Mouse (Mus musculus) CD4-positive helper T cell, adult 2 months (primary cell): ENCODE results near the gene Kdm2b.

Source experiments
- DNase-seq: peaks from one replicate; pipeline ENCODE4 v3.0.0-alpha.2; 2012; ENCODE audit warnings: low read depth, missing footprints, low spot score

The Kdm2b gene

DNA sequence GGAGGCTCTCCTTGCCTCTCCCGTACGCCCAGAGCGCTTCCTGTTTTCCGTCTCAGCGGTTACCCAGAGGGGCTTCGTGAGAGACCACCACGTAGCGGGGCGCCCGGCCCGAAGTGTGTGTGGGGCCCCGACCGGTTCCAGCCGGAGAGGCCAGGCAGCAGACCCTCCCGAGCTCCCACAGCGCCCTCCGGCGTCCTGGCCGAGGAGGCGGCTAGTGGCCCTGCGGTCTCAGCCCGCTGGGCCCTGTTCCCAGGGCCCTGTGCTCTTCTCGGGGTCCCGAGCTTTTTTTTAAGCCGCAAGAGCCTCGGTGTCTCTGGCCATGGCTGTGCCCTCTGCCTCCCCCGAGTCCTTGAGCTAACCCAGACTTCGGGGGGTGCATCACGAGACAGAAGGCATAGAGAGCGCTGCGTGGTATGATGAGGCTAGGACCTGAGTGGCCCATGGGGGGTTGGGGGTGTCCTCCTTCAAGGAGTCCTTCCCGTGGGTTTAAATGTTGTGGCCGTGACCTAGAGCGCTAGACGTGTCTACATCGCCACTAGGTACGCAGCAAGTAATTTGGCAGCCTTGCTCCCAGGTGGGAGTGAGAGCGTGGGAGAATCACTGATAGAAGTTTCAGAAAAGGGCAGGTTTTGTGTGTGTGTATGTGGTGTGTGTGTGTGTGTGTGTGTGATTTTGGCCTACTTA is 139.2 kb downstream of the Kdm2b start:
- DNase-seq = no peak

DNA sequence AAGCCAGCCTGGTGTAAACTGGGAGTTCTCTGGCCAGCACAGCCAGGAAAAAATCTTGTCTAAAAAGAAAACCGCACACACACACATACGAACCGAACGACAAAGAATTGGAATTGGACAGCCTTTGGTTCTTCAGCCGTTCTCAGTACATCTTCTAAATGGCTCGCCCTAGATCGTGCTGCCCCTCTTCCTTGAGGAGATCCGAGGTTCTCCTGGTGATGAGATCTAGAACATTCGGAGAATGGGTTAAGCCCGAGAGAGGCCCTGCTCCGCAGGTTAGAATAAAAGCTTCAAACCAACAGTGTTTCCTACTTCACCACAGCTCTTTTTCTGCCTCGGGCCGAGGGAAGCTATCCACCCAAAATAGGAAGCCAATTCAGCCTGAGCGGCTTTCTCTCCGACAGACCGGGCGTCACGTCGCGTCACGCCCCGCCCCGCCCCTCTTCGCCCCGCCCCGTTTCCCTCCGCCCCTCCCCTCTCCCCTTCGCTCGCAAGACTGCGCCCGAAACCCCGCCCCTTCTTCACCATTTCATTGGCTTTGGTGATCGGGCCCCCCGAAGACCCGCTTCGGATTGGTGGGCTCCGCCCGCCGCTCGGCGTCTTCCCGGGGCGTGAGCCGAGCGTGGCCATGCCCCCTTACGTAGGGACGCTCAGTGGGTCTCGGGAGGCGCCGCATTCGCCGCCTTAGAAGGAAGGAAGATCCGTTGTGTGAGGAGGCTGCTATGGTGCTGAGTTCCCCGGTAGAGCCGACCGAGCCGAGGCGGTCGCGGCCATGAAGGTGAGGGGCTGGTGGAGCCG is 139.9 kb downstream of the Kdm2b start, which contains the start of gene Rnf34:
TSS of gene Rnf34 (plus strand) at position 528 of the 798 bp plus-strand sequence.
- DNase-seq = peak; percentile 99

DNA sequence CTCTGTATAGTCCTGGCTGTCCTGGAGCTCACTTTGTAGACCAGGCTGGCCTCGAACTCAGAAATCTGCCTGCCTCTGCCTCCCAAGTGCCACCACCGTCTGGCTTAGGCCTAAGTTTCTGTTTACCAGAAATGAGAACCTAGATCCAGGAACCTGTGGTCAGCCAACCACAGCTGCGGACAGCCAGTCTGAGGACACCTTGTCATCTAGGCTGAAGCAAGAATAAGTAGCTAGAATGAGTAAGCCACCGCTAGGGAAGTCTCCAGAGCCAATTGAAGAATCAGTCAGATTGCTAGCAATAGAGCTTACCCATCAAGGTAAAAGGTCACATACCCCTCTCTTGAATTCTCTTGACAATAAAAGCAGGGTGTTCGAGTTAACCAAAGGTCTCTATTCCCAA is 145.8 kb downstream of the Kdm2b start:
- no peak for DNase-seq

DNA sequence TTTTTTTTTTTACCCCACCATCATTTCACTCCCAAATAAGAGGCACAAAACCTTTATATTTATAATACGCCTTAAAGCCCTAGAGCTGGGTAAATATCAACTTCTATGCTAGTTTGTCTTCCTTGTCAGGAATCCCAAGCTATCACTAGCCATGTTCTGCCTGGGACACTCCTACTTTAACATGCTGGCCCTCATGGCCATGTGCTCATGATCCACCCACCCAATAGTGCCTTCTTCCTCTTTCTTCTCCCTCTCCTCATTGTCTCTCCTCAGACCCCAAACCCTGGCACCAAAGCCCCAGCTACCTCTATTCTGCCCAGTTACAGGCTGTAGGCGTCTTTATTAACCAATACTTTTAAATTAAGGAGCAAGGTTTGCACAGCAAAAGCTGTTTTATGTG is 148.5 kb downstream of the Kdm2b start:
- no peak for DNase-seq

DNA sequence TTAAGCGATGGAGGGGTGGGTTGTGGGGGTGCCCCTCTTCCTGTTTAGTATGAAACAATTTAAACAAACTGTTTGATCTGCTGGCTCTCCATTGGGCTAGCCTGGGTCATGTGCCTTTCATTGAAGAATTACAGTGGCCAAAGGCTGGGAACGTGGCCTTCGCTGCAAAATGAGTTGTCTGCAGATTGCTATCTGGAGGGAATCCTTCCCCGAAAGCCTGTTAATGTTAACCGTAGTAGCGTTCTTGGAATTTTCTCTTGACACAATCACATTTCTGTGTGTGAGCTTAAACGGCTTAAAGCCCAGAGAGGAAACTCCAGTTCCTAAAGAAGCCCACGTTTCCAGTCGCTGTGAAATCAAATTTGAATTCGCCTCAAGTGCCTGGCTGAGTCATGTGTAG is 156.6 kb downstream of the Kdm2b start:
- no peak for DNase-seq

DNA sequence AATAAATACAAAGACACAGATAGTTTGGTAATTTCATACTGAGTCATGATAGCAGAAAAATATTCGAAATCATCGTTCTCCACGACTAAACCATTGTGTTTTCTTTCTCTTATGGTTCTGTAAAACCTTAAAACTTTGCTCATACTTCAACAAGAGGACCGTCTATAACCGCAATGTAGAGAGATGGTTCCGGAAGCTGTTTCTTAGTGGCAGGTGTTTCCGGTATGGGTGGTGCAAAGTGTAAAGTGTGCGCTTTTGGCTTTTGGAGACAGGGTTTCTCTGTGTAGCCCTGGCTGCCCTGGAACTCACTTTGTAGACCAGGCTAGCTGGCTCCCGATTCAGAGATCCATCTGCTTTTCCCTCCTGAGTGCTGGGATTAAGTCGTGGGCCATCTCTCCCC is 157.1 kb downstream of the Kdm2b start:
- peak; percentile 57 for DNase-seq

DNA sequence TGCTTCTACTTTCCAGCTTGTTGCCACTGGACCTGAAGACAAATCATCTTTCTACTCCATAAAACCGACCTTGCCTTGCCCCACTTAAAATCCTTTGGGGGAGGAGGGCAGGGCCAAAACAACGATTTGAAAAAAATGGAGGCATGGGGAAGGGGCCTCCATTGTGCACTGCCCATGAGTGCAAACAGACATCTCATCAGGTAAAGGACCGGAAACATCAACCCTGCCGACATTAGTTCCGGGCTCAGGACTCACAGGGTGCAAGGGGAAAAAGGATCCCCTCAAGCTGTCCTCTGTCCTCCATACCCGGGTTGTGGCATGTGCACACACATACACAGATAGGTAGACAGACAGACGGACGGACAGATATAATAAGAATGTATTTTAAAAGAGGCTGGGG is 164.5 kb downstream of the Kdm2b start:
- DNase-seq = no peak

DNA sequence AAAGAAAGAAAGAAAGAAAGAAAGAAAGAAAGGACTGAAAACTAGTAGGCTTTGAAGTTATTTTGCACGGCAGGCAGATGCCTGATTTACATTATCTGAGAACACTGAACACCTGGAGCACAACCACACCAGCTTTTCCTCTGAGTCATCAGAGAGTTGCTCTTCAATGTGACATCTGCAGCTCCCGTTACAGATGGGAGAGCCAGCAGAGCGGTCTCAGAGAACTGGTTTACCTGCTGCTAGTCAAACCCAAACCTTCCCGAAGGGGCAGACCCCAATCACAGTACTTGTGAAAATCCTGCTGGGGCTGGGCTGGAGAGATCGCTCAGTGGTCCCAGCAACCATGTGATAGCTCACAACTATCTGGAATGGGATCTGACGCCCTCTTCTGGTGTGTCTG is 165.2 kb downstream of the Kdm2b start:
- DNase-seq = no peak

DNA sequence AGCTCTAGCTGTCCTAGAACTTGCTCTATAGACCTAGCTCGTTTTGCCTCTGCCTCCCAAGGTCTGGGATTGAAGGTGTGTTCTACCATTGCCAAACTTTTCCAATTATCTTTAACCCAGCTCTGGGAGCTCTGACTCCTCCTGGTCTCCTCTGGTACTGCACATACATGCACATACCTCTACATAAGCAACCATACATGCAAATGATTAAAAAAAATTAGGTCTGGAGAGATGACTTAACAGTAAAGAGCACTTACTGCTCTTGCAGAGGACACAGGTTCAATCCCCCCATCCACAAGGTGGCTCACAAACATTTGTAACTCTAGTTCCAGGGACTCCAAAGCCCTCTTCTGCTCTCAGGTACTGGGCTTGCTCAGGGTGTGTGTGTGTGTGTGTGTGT is 165.6 kb downstream of the Kdm2b start:
- peak; percentile 26 for DNase-seq

DNA sequence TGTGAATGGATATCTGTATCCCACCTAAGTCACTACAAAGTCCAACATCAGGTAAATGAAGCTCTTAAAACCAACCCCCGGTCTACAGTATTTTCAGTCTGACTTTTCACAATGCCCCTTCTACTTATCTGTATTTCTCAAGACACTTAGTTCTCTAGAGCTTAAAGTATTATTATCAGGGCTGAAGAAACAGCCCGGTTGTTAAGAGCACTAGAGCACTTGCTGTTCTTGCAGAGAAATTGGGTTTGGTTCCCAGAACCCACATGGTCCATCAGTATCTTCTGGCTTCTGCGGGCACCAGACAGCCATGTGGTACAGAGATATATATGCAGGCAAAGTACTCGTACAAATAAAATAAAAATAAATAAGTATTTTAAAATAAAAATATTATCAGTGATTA is 167.2 kb downstream of the Kdm2b start:
- DNase-seq = no peak

DNA sequence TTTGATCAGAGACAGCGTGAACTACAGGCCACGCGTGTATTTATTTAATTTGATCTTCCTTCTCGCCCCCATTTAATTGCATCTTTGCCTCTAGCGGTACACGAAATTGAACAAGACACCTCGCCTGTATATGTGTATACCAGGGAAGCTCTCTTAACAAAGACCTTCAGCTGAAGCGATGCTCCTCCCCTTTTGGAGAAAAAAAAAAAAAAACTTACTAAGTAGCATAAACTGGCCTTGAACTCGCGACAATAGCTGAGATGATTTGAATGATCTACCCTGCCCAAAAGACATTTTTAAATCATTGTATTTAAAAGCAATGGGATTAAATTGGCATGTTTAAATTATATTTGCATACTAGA is 168.1 kb downstream of the Kdm2b start:
- no peak for DNase-seq

DNA sequence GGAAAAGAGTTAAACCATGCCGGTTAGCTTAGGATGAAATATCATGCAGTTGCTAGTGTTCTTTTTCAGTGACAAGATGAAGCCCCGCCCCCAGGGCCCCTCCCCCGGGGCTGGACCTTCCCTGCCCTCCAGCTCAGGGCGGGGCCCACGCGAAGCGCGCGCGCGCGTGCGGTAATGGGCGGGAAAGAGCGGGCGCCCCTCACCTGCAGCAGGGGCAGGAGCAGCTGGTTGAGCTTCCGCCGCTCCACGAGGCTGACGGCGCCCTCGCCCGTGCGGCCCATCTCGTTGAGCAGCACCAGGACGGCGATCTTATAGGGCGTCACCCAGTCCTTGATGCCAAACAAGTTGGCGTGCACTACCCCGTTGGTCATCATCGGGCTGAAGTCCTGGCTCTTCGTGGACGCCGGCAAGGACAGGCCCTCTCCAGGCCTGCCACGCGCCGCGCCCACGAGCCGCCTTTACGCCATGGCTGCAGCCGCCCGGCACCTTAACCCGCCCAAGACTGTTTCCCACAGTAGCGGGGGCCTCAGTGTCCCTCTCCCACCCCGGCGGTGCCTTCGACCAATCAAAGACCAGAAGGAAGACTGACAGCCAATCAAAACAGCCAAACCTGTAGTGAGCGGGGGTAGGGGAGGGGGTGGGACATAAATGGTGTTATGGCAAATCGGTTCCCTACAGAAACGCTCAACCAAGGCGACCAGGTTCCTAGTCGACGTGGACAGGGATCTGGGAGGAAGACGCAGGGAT is 168.7 kb downstream of the Kdm2b start, which contains the start of gene Anapc5:
TSS of gene Anapc5 (minus strand) at position 563 of the 747 bp plus-strand sequence.
- DNase-seq = peak; percentile 97
